Mouse (Mus musculus) layer of hippocampus, adult 8-10 months (tissue): ENCODE measurements around the gene Kat6b. TPM values are rescaled to one million over a fixed set of nuclear protein-coding genes. Genes with fewer than 3 reads are reported as not detected.
A peak's percentile ranks its signal among the peaks of the same experiment; 100 is the strongest.
"Not testable (repeated sequence)": the region's sequence is repeated elsewhere in the genome, so short reads cannot be mapped to it uniquely, and the experiment has no call there.

Source experiments
- DNase-seq, 2 experiments: peaks; one replicate each; pipeline ENCODE4 v3.0.0; 2022; ENCODE audit warnings: low spot score in 2 of 2
- total RNA-seq, 4 experiments: library from RNA; stranded (reverse); gene quantifications; 2 replicates each; pipeline ENCODE4 v1.2.4; 2022

Kat6b gene
- total RNA-seq, 4 experiments from 2014 or later: 102 to 111 (median 107) TPM

GRCm38 (mm10) chr14:21484199-21484598 is 3.0 kb downstream of the Kat6b start:
- no peak for DNase-seq

DNA sequence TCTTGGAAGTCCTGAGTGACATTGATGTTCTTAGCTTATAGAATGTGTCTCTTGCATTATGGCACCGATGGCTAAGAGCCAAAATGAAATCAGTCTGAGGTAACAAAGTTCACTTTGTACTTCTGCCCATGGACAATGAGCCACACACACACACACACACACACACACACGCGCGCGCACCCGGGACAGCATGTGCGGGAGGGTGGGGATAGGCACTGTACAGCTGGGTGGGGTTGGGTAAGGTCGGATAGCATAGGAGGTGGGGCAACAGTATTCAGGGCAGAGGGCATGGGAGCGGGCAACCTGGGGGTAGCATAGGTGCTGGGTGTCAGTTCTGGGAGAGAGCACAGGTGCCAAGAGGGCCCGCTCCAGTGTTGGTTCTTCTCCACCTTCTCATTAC is 3.5 kb downstream of the Kat6b start:
- DNase-seq: no peak

GRCm38 (mm10) chr14:21485961-21486520 is 4.8 kb downstream of the Kat6b start:
- no peak for DNase-seq

DNA sequence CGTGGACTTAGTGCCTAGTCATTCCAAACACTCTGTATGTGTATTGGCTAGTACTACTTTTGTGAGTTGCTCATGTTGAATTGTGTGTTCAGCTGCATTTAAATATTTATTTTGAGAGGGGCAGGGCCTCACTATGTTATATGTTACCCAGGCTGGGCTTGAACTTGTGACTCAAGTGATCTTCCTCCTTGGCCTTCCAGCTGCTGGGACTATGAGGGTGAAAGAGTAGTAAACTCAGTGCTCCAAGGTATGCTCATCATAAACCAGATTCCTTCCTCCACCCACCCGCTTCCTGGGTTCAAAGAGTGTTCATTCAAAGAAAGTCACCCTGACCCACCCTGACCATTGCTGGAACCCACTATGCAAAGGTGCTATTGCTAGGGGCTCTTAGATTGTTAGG is 5.9 kb downstream of the Kat6b start:
- DNase-seq: not testable (repeated sequence)

GRCm38 (mm10) chr14:21488426-21489115 is 7.3 kb downstream of the Kat6b start:
- not testable (repeated sequence) for DNase-seq

DNA sequence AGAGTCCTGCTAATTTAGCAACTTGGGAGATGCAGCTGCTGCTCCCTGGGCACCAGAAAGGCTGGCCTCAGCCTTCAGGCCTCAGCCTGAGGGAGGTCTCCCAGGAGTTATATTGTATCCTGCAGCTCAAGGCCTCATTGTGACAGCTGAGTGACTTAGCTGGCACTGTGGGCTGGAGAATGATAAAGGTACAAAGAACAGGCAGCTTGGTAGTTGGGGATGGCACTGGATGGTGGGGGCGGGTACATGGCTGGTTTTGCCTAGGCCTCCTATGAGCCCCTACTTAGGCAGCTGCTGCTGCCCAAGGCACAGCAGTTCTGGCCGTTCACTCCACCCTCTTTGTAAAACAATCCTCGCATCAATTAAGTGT is 7.9 kb downstream of the Kat6b start:
- DNase-seq: no peak

GRCm38 (mm10) chr14:21490141-21490540 is 8.9 kb downstream of the Kat6b start:
- DNase-seq: no peak

GRCm38 (mm10) chr14:21498361-21498996 is 17.2 kb downstream of the Kat6b start:
- no peak for DNase-seq

- DNase-seq: peak; percentile 35 to 43
Measured at GRCm38 (mm10) chr14:21499011-21499581, 17.9 kb downstream of the Kat6b start.

GRCm38 (mm10) chr14:21499631-21500153 is 18.5 kb downstream of the Kat6b start:
- peak in 1 of 2 experiments; percentile 65 for DNase-seq

- DNase-seq: peak; percentile 100
Measured at GRCm38 (mm10) chr14:21500154-21501047, 19.2 kb downstream of the Kat6b start.

- no peak for DNase-seq
Measured at GRCm38 (mm10) chr14:21501048-21501657, 19.9 kb downstream of the Kat6b start.

GRCm38 (mm10) chr14:21505036-21505435 is 23.8 kb downstream of the Kat6b start:
- no peak for DNase-seq

GRCm38 (mm10) chr14:21507046-21507445 is 25.8 kb downstream of the Kat6b start:
- no peak for DNase-seq

- DNase-seq: no peak
Measured at GRCm38 (mm10) chr14:21509111-21509905, 28.1 kb downstream of the Kat6b start.

DNA sequence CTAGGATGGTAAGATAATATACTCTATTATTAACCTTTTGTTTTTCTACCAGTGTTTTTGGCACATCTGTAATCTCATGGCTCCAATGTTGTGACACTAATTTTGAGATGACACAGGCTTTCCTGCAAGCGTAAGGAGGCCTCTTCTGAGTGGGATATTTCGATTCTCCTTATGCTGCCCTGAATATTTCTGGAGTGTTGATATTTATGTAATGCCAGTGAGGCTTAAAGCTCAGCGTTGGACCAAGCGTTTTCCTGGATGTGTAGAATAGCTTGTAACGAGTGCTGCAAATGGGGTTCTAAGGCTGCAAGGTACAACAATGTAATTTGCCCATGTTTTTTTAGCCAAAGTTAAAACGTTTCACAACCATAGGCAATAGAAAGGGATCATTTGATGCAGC is 30.2 kb downstream of the Kat6b start:
- DNase-seq: no peak

DNA sequence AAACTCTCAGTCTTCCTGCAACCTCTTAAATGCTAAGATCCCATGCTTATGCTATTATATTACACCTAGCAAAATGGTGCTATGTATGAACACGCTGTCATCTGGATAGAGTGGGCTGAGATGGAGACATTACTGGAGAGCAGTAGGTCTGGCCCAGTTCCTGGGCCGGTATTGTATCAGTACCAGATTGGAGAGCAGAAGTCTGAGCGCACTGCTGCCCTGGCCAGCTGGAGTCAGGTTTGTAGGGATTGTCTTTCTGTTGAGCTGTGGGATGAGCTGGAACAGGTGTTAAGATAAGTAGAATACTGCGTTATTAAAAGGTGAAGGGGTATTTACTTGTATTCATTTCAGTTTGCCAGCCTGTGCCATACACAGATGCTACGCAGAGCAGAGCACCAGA is 34.3 kb downstream of the Kat6b start:
- DNase-seq: no peak

- DNase-seq: no peak
Measured at GRCm38 (mm10) chr14:21519307-21519706, 38.1 kb downstream of the Kat6b start.

DNA sequence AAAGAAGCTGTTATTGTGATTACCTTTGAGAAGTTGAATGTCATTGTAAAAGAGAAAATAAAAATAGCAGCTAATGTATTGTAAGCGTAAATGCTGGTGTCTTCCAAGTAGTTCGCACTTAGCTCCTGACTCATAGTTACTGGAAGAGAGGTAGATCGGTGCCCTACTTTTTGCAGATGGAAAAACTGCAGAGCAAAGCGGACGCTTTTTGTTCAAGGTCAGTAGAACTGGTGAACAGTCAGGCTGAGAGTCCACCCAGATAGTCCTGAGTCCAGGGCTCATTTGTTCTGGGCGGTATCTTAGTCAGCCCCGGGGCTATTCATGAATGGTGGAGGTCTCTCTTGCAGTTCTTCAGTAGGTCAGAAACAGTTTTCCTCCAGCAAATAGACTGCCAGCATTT is 39.3 kb downstream of the Kat6b start:
- no peak for DNase-seq

DNA sequence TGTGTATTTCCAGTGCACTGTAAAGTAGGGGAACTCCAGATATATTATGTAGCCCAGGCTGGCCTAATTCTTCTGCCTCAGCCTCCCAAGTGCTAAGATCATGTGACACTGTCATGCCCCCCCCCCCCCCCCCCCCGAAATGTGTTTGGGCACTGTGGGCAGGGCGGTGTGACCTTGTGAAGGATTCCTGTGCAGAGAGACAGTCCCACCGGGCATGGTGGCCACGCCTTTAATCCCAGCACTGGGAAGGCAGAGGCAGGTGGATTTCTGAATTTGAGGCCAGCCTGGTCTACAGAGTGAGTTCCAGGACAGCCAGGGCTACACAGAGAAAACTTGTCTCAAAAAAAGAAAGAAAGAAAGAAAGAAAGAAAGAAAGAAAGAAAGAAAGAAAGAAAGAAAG is 40.3 kb downstream of the Kat6b start:
- not testable (repeated sequence) for DNase-seq
